Mouse (Mus musculus): ENCODE measurements at regions not wholly inside any gene's neighbourhood (a gene's known extent, or its start where the extent isn't known, plus 50 kb on each side); places are given as distances from the start of the nearest gene placed in this dataset.

- TF ChIP-seq CTCF (conservative IDR thresholded peaks at IDR 0.05; ENCODE audit: low read length) (no peak), POU5F1 (IDR thresholded peaks at IDR 0.05; ENCODE audit: borderline replicate concordance, low read length) (no peak)
These were observed 78.0 kb upstream of the Cdyl start for GRCm38 (mm10) chr13:35581616-35582015.
